In genomic region chr1:161034435-161035280, GRCm38 (mm10) we compare ENCODE assay signal across 7 mouse cellular contexts. TPM values are rescaled to one million over a fixed set of nuclear protein-coding genes. Genes with fewer than 3 reads are reported as not detected.
DNase-seq lines count a peak whose midpoint lies in the region; ATAC-seq lines count a peak whose summit lies in the region.

Gene Zbtb37 (minus strand): TSS chr1:161034849.

- H3K4me1 ChIP-seq in embryonic facial prominence, embryonic 10.5 days, result peaks cover 15% of the 10 kb centered on the region
- peaks cover 15% of the 10 kb centered on the region for H3K4me1 ChIP-seq in limb, embryonic 10.5 days
- H3K4me1 ChIP-seq in midbrain, embryonic 13.5 days (replicated peaks), result peaks cover 43% of the 10 kb centered on the region

- no peaks in the 10 kb centered on the region for H3K9me3 ChIP-seq in embryonic facial prominence, embryonic 10.5 days
- no peaks in the 10 kb centered on the region for H3K9me3 ChIP-seq in limb, embryonic 10.5 days (replicated peaks)
- no peaks in the 10 kb centered on the region for H3K9me3 ChIP-seq in midbrain, embryonic 13.5 days

- WGBS in embryonic facial prominence, embryonic 10.5 days, result under 1% methylated on average over 76 of the region's 76 CpGs
- WGBS in limb, embryonic 10.5 days, result under 1% methylated on average over 76 of the region's 76 CpGs
- under 1% methylated on average over 74 of the region's 76 CpGs for WGBS in midbrain, embryonic 13.5 days

- H3K27me3 ChIP-seq in embryonic facial prominence, embryonic 10.5 days (replicated peaks; ENCODE audit: low read depth, poor library complexity, severe bottlenecking), result no peaks in the 10 kb centered on the region
- no peaks in the 10 kb centered on the region for H3K27me3 ChIP-seq in limb, embryonic 10.5 days (ENCODE audit: low read depth, poor library complexity, severe bottlenecking)
- no peaks in the 10 kb centered on the region for H3K27me3 ChIP-seq in midbrain, embryonic 13.5 days

- peak within 1 kb of the TSS; percentile 86 for H3K4me3 ChIP-seq in embryonic facial prominence, embryonic 10.5 days
- peak within 1 kb of the TSS; percentile 86 for H3K4me3 ChIP-seq in limb, embryonic 10.5 days
- H3K4me3 ChIP-seq in midbrain, embryonic 13.5 days (replicated peaks), result peak within 1 kb of the TSS; percentile 88

- H3K36me3 ChIP-seq in embryonic facial prominence, embryonic 10.5 days (replicated peaks), result peaks cover 72% of the 10 kb centered on the region
- peaks cover 72% of the 10 kb centered on the region for H3K36me3 ChIP-seq in limb, embryonic 10.5 days
- peaks cover 56% of the 10 kb centered on the region for H3K36me3 ChIP-seq in midbrain, embryonic 13.5 days

- H3K27ac ChIP-seq in embryonic facial prominence, embryonic 10.5 days (replicated peaks), result peak within 1 kb of the TSS; percentile 97
- peak within 1 kb of the TSS; percentile 98 for H3K27ac ChIP-seq in limb, embryonic 10.5 days
- peak within 1 kb of the TSS; percentile 90 for H3K27ac ChIP-seq in midbrain, embryonic 13.5 days

- H3K4me2 ChIP-seq in midbrain, embryonic 13.5 days (replicated peaks), result peak within 1 kb of the TSS; percentile 71

- peak within 1 kb of the TSS; percentile 96 for H3K9ac ChIP-seq in midbrain, embryonic 13.5 days (replicated peaks)

- DNase-seq in adrenal gland, postnatal 10 days, result peak; percentile 98
- DNase-seq in embryonic facial prominence, embryonic 10.5 days (ENCODE audit: low spot score), result peak; percentile 100
- peak; percentile 98 for DNase-seq in kidney, adult 11 months
- peak; percentile 99 for DNase-seq in limb, embryonic 10.5 days (ENCODE audit: low spot score)
- peak; percentile 97 for DNase-seq in spleen, adult 12 weeks (ENCODE audit: low spot score)

- peak; percentile 67 for ATAC-seq in granulocyte monocyte progenitor cell, adult 5-6 weeks (replicated peaks; ENCODE audit: poor library complexity, severe bottlenecking)
- ATAC-seq in midbrain, embryonic 13.5 days, result peak; percentile 93

RNA-seq across cellular contexts. Expression of gene Zbtb37, which starts in this region (rescaled TPM):
- total RNA-seq in adrenal gland, postnatal 10 days (2021), result 10 to 100 TPM; 11.3 to 21.9 TPM
- 5.7 TPM in 2 replicates for polyA plus RNA-seq in embryonic facial prominence, embryonic 10.5 days (2016; fragmentation: Nextera tagmentation; extraction: Ambion mirVana)
- total RNA-seq in granulocyte monocyte progenitor cell, adult 5-6 weeks (2014; fragmentation: Nextera tagmentation), result 7.2 and 10.0 TPM in 2 replicates
- total RNA-seq in granulocyte monocyte progenitor cell, adult 5-6 weeks (2017), result 5.0 and 5.7 TPM in 2 replicates
- polyA plus RNA-seq in limb, embryonic 10.5 days (2016; fragmentation: Nextera tagmentation; extraction: Ambion mirVana), result 6.2 and 8.6 TPM in 2 replicates
- 13.6 and 14.1 TPM in 2 replicates for polyA plus RNA-seq in midbrain, embryonic 13.5 days (2015; fragmentation: Nextera tagmentation; extraction: Ambion mirVana)

Comparison
In these comparisons a context has a peak if more than half of its experiments do, and no peak if none do; other contexts are left out.
1. Peak in every context shown above with its lines: DNase-seq, ATAC-seq, H3K4me3 ChIP-seq and H3K27ac ChIP-seq.